Mouse (Mus musculus) liver, adult (tissue): ENCODE measurements around the gene Mbd4.

Experiments used
- GATA4 ChIP-seq: IDR thresholded peaks from 2 replicates; pipeline ENCODE4 v1.6.1; 2014; ENCODE audit warnings: mild to moderate bottlenecking, low read length; ENCODE audit not compliant: insufficient replicate concordance

Mbd4 gene

DNA sequence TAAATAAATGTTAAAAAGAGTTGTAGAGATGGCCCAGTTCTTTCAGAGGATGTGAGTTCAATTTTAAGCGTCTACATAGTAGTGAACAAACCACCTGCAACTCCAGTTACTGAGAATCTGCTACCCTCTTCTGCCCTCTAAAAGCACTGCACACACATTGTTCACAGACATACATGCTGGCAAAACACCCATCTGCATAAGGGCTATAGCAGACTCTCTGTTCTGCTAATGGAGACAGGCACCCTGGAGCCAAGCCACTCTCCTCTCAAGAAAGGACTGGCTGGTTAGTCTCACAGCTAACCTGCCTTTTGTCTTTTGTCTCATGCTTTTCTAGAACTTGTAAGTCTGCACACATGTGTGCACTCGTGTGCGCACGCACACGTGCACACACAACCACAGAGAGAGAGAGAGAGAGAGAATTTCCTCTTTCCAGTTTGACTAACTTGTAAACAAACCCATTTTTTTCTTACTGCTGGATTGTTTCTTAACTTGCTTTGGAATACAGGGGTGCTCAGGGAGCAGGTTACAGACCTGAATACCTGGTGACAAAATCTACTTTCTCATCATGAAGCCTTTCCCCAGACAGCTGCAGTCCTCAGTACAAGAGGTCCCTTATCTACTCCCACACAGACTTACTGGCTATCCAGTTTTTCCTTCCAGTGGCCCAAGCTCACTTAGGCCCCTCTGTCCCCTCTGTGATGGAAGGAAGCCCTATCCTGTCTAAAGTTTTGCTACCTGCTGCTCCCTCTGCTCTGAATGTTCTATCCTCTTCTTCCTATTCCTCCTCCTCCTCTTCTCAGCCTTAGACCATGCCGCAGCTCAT, 22.2 kb downstream of the Mbd4 start:
- TF ChIP-seq GATA4: no peak

DNA sequence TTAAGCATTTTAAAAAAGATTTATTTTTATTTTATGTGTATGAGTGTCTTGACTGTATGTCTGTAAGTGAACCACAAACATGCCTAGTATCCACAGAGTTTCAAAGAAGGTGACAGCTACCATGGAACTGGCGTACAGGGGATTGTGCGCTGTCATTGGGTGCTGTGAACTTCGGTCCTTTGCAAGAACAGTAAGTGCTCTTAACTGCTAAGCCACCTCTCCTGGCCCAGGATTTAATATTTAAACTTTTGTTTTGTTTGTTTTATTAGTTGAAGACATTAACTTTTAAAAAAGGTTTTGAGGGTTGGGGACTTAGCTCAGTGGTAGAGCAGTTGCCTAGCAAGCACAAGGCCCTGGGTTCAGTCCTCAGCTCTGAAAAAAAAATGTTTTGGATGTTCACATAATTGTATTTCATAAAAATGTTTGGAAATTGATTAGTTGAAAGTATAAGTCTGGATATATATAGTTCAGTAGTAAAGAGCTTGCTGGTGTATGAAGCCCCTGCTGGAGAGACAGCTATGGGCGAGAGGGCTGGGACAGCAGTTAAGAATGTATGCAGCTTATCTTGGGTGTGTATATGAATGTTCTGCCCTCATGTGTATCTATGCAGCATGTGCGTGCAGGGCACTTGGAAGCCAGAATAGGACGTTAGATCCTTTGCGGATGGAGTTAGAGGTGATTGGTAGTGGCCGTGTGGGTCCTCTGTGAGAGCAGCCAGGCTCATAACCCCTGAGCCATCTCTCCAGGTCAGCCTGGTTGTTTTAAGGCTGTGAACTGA, 31.8 kb downstream of the Mbd4 start:
- TF ChIP-seq GATA4: no peak

DNA sequence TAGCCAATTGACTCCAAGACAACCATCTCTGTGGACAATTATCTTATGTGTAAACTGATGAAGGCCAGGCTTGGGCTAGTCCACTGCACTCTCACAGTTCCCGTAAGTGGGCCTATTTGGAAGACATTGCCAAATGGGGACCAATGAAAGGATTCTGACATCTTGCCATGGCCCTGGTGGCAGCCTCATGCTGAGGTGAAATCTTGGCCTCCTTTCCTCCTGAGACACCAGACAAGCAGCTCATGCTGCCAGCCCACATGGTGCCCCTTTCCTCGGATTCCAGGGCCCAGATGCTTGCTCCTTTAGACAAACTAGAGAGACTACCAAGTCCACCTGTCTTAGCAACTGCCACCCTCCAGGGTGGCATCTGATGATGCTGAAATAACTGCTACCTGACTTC, 35.0 kb downstream of the Mbd4 start:
- no peak for TF ChIP-seq GATA4

- no peak for TF ChIP-seq GATA4
These were observed 38.1 kb downstream of the Mbd4 start for GRCm38 (mm10) chr6:115815041-115815440.

- TF ChIP-seq GATA4: peak; percentile 29; the same call in 1 of the 2 replicates
These were observed 39.1 kb downstream of the Mbd4 start for GRCm38 (mm10) chr6:115814104-115814503.

- no peak for TF ChIP-seq GATA4
These were observed 41.6 kb downstream of the Mbd4 start for GRCm38 (mm10) chr6:115811606-115812005.

DNA sequence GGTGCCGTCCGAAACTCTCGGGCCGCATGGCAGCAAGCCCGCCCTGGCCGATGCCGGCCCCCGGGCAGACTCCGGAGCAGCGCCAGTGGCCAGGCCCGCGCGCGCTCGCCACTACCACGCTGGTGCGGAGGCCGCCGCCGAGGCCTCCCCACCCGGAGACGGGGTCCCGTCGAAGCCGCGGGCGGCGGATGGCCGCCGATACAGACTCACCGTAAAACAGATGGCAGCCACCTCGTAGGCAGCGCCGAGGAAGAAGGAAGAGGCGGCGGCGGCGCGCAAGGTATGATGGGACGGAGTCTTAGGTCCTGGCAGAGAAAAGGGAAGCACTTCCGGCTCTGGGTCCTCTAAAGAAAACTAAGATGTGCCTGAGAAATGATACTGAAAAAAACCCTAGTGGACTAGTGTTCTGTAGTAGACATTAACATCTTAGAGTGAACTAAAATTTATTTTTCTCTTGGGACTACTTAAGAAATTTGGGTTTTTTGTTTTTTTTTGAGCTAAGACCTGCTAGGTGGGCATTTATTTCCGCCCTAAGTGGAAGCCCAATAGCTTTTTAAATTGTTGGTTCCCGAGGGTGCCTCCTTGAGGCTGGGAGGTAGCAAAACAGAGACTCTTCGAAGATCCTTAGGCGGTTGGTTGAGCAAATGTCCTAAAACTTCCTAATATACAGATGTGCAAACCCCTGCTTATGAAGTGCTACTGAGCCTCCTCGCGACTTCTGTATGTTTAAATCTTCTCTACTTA, 44.5 kb downstream of the Mbd4 start, which contains the start of gene Rpl32:
Rpl32 (minus strand) TSS at position 260 of the 744 bp plus-strand sequence.
- TF ChIP-seq GATA4: no peak

GRCm38 (mm10) chr6:115808196-115808487, 45.0 kb downstream of the Mbd4 start:
- no peak for TF ChIP-seq GATA4

- no peak for TF ChIP-seq GATA4
These were observed 45.5 kb downstream of the Mbd4 start for GRCm38 (mm10) chr6:115807464-115808195.

DNA sequence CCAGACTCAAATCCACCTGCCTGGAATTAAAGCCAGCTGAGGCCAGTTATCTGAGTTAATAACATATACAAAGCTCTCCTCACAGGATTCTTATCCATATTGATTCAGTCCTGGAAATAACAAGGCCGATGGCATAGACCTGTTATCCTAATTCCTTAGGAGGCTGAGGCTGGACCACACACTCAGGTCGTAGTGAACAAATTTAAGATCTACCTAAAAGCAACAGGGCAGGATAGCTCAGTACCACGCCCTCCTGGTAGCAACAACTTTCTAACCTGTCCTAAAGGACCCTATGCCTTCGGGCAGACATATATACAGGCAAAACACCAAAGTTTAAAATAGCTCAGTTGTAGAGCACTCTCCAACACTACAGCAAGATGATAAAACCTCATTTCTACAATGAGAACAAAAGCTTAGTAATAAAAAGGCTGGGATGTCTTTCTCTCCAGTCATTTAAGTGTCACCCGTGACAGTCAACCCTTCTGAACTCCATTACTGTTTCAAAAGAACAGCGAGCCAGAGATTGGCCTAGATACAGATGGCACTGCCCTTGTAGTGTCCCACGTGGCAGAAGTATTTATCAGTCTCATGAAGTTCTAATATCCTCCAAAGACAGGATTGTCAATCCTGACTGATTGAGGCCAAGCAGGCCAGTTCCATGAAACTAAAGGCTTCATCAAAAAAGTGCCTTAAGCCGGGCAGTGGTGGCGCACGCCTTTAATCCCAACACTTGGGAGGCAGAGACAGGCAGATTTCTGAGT, 48.6 kb downstream of the Mbd4 start:
- TF ChIP-seq GATA4: no peak

- no peak for TF ChIP-seq GATA4
These were observed 49.4 kb downstream of the Mbd4 start for GRCm38 (mm10) chr6:115803541-115804382.

- no peak for TF ChIP-seq GATA4
These were observed 51.4 kb downstream of the Mbd4 start for GRCm38 (mm10) chr6:115801811-115802210.

DNA sequence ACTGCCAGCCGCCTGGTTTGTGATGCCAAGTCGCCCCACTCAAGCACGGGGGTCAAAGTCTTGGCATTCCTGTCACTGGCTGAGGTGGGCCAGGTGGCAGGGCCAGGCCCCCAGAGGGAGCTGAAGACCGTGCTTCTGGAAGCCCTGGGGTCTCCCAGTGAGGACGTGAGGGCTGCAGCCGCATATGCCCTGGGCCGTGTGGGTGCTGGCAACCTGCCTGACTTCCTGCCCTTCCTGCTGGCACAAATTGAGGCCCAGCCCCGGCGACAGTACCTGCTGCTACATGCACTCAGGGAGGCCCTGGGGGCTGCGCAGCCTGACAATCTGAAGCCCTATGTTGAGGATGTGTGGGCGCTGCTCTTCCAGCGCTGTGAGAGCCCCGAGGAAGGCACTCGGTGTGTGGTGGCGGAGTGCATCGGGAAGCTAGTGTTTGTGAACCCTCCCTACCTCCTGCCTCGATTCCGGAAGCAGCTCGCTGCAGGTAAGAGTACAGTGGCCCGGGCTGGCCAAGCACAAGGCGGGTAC, 60.4 kb downstream of the Mbd4 start:
- TF ChIP-seq GATA4: no peak
